Mouse (Mus musculus): ENCODE measurements at regions not wholly inside any gene's neighbourhood (a gene's known extent, or its start where the extent isn't known, plus 50 kb on each side); places are given as distances from the start of the nearest gene placed in this dataset.

- DNase-seq: no peak
Observed at GRCm38 (mm10) chr15:67278869-67279268, 778.2 kb upstream of the Lrrc6 start.

GRCm38 (mm10) chr15:67275058-67275457, 774.3 kb upstream of the Lrrc6 start:
- DNase-seq: no peak

GRCm38 (mm10) chr15:67272397-67272796, 771.7 kb upstream of the Lrrc6 start:
- DNase-seq: no peak

GRCm38 (mm10) chr15:67263723-67264122, 763.0 kb upstream of the Lrrc6 start:
- no peak for DNase-seq

GRCm38 (mm10) chr15:67263313-67263712, 762.6 kb upstream of the Lrrc6 start:
- no peak for DNase-seq

- no peak for DNase-seq
Observed at GRCm38 (mm10) chr15:67262269-67262668, 761.6 kb upstream of the Lrrc6 start.

- DNase-seq: no peak
Observed at GRCm38 (mm10) chr15:67260666-67261065, 760.0 kb upstream of the Lrrc6 start.

- DNase-seq: no peak
Observed at GRCm38 (mm10) chr15:67249147-67249546, 748.4 kb upstream of the Lrrc6 start.

- no peak for DNase-seq
Observed at GRCm38 (mm10) chr15:67248471-67248870, 747.8 kb upstream of the Lrrc6 start.

- DNase-seq: no peak
Observed at GRCm38 (mm10) chr15:67245658-67246268, 745.1 kb upstream of the Lrrc6 start.

GRCm38 (mm10) chr15:67244908-67245657, 744.4 kb upstream of the Lrrc6 start:
- no peak for DNase-seq

GRCm38 (mm10) chr15:67235107-67235785, 734.5 kb upstream of the Lrrc6 start:
- DNase-seq: no peak

GRCm38 (mm10) chr15:67229359-67229758, 728.6 kb upstream of the Lrrc6 start:
- DNase-seq: no peak

GRCm38 (mm10) chr15:67228633-67229032, 727.9 kb upstream of the Lrrc6 start:
- no peak for DNase-seq

- no peak for DNase-seq
Observed at GRCm38 (mm10) chr15:67227456-67228164, 726.9 kb upstream of the Lrrc6 start.

GRCm38 (mm10) chr15:67226900-67227299, 726.2 kb upstream of the Lrrc6 start:
- no peak for DNase-seq
